Mouse (Mus musculus) hindbrain, embryonic 11.5 days (tissue): Measurements from ENCODE around the gene Gm21970. TPM values are rescaled to one million over a fixed set of nuclear protein-coding genes. Genes with fewer than 3 reads are reported as not detected.
A peak's percentile ranks its signal among the peaks of the same experiment; 100 is the strongest.

Experiments used
- ATAC-seq: fragments of 200-750 bp; cut with Nextera tagmentation; 2 replicates; pipeline ENCODE4 v1.8.0; 2017; ENCODE audit warnings: mild to moderate bottlenecking, moderate TSS enrichment, moderate library complexity; ENCODE audit not compliant: low FRiP score
- DNase-seq: peaks from one replicate; pipeline ENCODE4 v3.0.0-alpha.2; 2015; ENCODE audit warnings: low spot score
- H3K27ac ChIP-seq: fragments of 300-500 bp; sonication (generic); 2 replicates; pipeline ENCODE4 v1.5.1; 2014; ENCODE audit warnings: mild to moderate bottlenecking, low read depth, low read length
- H3K27me3 ChIP-seq: fragments of 300-500 bp; sonication (generic); 2 replicates; pipeline ENCODE4 v1.6.1; 2014; ENCODE audit warnings: mild to moderate bottlenecking, low read length, moderate library complexity, mixed read lengths; ENCODE audit not compliant: control insufficient read depth, insufficient read depth
- H3K36me3 ChIP-seq: fragments of 300-500 bp; sonication (generic); 2 replicates; pipeline ENCODE4 v1.6.1; 2014; ENCODE audit warnings: mild to moderate bottlenecking, low read length, moderate library complexity, mixed read lengths; ENCODE audit not compliant: control insufficient read depth, insufficient read depth
- H3K4me1 ChIP-seq: fragments of 300-500 bp; sonication (generic); replicated peaks from 2 replicates; pipeline ENCODE4 v1.6.1; 2014; ENCODE audit warnings: low read length, mixed read lengths; ENCODE audit not compliant: control insufficient read depth, insufficient read depth
- H3K4me2 ChIP-seq: fragments of 300-500 bp; sonication (generic); replicated peaks from 2 replicates; pipeline ENCODE4 v1.6.1; 2014; ENCODE audit warnings: mild to moderate bottlenecking, low read depth, low read length
- H3K4me3 ChIP-seq: fragments of 300-500 bp; sonication (generic); 2 replicates; pipeline ENCODE4 v1.5.1; 2014; ENCODE audit warnings: low read depth, low read length
- H3K9ac ChIP-seq: fragments of 300-500 bp; sonication (generic); 2 replicates; pipeline ENCODE4 v1.6.1; 2014; ENCODE audit warnings: low read depth, low read length
- H3K9me3 ChIP-seq: fragments of 300-500 bp; sonication (generic); 2 replicates; pipeline ENCODE4 v1.6.1; 2016; ENCODE audit warnings: low read length; ENCODE audit not compliant: control insufficient read depth
- WGBS: fragments of 180-500 bp; shearing (Covaris S2); extraction: QIAGEN DNeasy Blood & Tissue Kit; methylation state at CpG from one replicate; pipeline ENCODE4 v1.1.7; 2014; 5-methylcytosine and 5-hydroxymethylcytosine counted together
- polyA plus RNA-seq: library from polyadenylated mRNA; unstranded; fragments of >200 nt; fragmentation: Nextera tagmentation; extraction: Ambion mirVana; gene quantifications from 2 replicates; pipeline ENCODE4 v1.2.1, GENCODE M21; 2014

Gene Gm21970
- polyA plus RNA-seq, 1 experiment from 2014 or later, result not detected

DNA sequence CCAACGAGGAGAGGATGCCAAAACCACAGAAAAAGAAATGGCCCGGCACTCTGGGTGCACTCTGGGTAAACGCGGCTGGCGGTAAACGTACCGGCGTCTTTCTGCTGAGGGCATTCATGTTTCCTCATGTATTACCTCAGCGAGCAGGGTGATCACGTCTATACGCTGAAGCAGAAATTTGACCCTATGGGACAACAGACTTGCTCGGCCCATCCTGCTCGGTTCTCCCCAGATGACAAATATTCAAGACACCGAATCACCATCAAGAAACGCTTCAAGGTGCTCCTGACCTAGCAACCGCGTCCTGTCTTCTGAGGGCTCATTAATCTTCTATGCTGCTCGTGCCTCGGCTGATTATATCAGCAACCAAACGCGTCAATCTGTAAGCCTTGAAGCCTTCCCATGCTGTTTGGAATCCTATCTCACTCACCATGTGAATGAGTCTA is 66.8 kb downstream of the Gm21970 start:
- H3K27ac ChIP-seq, result no peak overlapping the region
- 78% methylated on average over 21 of the region's 21 CpGs for WGBS
- no peak overlapping the region for H3K4me3 ChIP-seq
- H3K4me1 ChIP-seq, result no peaks in the 10 kb centered on the region
- no peaks in the 10 kb centered on the region for H3K27me3 ChIP-seq
- no peak for ATAC-seq
- no peak overlapping the region for H3K4me2 ChIP-seq
- no peaks in the 10 kb centered on the region for H3K9me3 ChIP-seq
- no peak overlapping the region for H3K9ac ChIP-seq
- DNase-seq, result no peak
- H3K36me3 ChIP-seq, result no peaks in the 10 kb centered on the region

DNA sequence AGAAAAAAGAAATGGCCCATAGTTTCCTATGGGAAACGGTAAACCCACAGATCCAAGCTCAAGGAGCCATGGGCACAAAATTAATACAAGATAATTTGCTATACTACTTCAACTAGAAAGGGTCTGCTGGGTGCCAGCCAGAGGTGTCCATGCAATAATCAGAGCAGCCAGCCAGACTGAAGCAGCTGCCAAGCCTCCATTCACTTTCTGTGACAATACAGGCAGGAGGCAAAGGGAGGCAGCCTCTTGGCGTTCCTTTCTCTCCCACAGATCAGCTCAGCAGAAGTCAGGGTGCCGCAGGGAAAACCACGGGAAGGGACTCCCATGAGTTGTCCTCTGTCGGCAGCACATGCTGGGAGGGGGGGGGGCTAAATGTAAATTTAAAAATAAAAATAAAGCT is 67.5 kb downstream of the Gm21970 start:
- H3K36me3 ChIP-seq, result no peaks in the 10 kb centered on the region
- H3K4me1 ChIP-seq, result no peaks in the 10 kb centered on the region
- no peak overlapping the region for H3K4me3 ChIP-seq
- 60% methylated on average over 5 of the region's 5 CpGs for WGBS
- H3K27ac ChIP-seq, result no peak overlapping the region
- H3K9ac ChIP-seq, result no peak overlapping the region
- no peaks in the 10 kb centered on the region for H3K9me3 ChIP-seq
- H3K4me2 ChIP-seq, result no peak overlapping the region
- ATAC-seq, result no peak
- DNase-seq, result no peak
- no peaks in the 10 kb centered on the region for H3K27me3 ChIP-seq

DNA sequence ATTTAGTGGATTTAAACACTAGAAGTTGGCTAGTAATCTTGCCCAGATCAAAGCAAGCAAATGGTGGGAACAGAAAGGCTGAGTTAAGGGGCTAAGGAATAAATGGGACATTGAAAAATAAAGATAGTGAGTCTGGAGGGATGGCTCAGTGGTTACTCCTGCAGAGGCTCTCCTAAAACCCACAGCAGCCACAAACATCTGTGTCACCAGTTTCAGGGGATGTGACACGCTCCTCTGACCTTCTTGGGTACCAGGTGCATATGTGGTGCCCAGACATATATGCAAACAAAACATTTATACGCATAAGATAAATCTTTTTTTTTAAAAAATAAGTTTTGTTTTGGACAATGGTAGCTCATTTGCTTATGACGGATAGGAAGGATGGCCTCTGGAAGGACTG is 67.9 kb downstream of the Gm21970 start:
- H3K9me3 ChIP-seq, result no peaks in the 10 kb centered on the region
- H3K4me1 ChIP-seq, result no peaks in the 10 kb centered on the region
- no peak overlapping the region for H3K4me3 ChIP-seq
- H3K27me3 ChIP-seq, result no peaks in the 10 kb centered on the region
- no peak for ATAC-seq
- no peaks in the 10 kb centered on the region for H3K36me3 ChIP-seq
- H3K4me2 ChIP-seq, result no peak overlapping the region
- H3K27ac ChIP-seq, result no peak overlapping the region
- no peak for DNase-seq
- H3K9ac ChIP-seq, result no peak overlapping the region
- 90% methylated on average over 3 of the region's 3 CpGs for WGBS

DNA sequence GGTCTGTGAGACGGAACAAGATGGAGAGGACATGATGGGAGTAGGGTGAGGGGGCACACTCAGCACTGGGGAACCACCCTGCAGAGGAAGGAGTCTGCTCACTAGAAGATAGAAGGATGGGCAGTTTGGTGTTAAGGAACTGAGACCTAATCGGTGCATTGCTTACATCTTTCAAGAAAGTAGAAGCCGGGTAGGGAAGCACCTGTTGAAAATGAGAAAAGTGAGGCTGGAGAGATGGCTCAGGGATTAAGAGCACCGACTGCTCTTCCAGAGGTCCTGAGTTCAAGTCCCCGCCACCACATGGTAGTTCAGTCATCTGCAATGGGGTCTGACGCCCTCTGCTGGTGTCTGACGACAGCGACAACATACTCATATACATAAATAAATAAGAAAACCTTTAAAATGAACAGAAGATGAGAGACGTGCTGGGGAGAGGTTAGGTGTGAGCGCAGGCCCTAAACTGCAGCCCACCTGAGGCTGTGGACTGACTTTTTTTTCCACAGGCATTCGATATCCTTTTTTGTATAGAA is 68.4 kb downstream of the Gm21970 start:
- H3K9ac ChIP-seq, result no peak overlapping the region
- WGBS, result 68% methylated on average over 11 of the region's 11 CpGs
- no peak overlapping the region for H3K4me2 ChIP-seq
- H3K27me3 ChIP-seq, result no peaks in the 10 kb centered on the region
- DNase-seq (no peak), ATAC-seq (no peak)
- H3K27ac ChIP-seq, result no peak overlapping the region
- H3K36me3 ChIP-seq, result no peaks in the 10 kb centered on the region
- no peaks in the 10 kb centered on the region for H3K4me1 ChIP-seq
- H3K9me3 ChIP-seq, result no peaks in the 10 kb centered on the region
- H3K4me3 ChIP-seq, result no peak overlapping the region

DNA sequence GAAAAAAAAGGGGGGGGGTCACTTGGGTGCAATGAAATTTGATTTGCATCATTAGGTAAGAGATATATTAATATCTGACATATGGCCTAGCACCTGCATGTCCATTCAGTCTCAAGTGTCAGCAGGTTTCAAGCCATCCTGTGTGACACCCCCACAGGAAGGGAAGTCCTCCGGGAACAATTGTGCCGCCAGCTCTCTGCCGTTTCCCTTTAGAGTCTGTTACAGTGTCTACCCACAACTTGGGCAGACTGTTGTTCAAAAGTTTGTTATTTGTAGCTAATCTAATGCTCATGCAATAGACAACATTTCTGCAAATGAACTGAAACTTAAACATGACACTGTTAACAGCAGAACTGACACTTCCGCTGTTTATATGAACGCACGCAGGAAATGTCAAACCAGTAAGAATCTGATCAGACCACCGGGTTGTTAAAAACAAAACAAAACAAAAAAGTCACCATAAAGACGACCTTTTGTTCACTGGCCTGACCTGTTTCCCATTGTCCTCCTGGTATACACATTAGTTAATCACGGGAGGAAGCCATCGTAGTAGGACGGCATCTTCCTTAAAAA is 69.6 kb downstream of the Gm21970 start:
- Histone ChIP-seq H3K27ac (no peak overlapping the region), H3K36me3 (no peaks in the 10 kb centered on the region), H3K4me3 (no peak overlapping the region), H3K9me3 (no peaks in the 10 kb centered on the region), H3K4me2 (no peak overlapping the region), H3K27me3 (no peaks in the 10 kb centered on the region), H3K4me1 (0 out of 2 replicates have a peak, but pooled peaks cover 2% of the 10 kb centered on the region), H3K9ac (no peak overlapping the region)
- ATAC-seq (no peak), DNase-seq (no peak)
- 74% methylated on average over 11 of the region's 11 CpGs for WGBS

DNA sequence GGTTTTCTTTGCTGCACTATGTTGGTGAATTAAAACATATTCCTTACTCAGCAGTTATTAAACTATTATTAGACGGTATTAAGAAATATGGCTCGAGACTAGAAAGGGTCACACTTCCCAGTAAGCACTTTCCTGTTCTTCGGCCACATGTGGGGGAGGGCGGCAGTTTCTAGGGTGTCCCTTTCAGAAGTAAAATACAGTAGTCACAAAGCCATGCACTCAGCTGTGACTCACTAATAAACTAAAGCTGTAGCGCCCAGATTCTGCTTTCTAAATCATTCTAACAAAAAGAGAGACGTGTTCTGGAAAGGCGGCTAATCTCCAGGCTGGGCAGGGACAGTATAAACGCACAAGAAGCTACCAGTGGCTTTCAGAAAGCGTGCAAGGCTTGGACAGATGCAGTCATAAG is 70.3 kb downstream of the Gm21970 start:
- H3K27me3 ChIP-seq, result no peaks in the 10 kb centered on the region
- no peak overlapping the region for H3K4me2 ChIP-seq
- ATAC-seq, result no peak
- H3K27ac ChIP-seq, result no peak overlapping the region
- DNase-seq, result no peak
- no peak overlapping the region for H3K4me3 ChIP-seq
- no peaks in the 10 kb centered on the region for H3K9me3 ChIP-seq
- H3K9ac ChIP-seq, result no peak overlapping the region
- peaks cover 2% of the 10 kb centered on the region; the same call in 1 of the 2 replicates for H3K4me1 ChIP-seq
- WGBS, result 64% methylated on average over 9 of the region's 9 CpGs
- no peaks in the 10 kb centered on the region for H3K36me3 ChIP-seq

DNA sequence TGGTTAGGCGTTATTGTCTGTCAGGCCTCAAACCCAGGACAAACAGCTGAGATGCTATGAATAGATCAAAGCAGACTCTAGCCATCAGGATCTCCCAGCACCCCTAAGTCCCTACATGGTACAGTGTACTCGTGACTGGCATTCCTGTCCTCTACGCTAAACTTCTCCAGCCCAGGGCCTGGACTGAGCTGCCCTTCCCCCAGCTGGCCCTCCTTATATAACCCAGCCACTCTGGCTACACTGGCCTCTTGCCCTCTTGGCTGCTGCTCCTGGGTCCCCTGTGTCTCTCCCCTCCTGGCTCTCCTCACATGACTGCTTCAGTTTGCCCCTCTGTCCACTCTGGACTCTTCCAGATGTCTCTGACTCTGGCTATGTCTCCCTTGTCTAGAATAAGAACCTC is 71.1 kb downstream of the Gm21970 start:
- no peaks in the 10 kb centered on the region for H3K27me3 ChIP-seq
- H3K4me3 ChIP-seq, result no peak overlapping the region
- H3K4me2 ChIP-seq, result no peak overlapping the region
- H3K9me3 ChIP-seq, result no peaks in the 10 kb centered on the region
- 74% methylated on average over 3 of the region's 3 CpGs for WGBS
- H3K36me3 ChIP-seq, result no peaks in the 10 kb centered on the region
- no peak overlapping the region for H3K9ac ChIP-seq
- DNase-seq (no peak), ATAC-seq (no peak)
- H3K27ac ChIP-seq, result no peak overlapping the region
- peaks cover 2% of the 10 kb centered on the region; the same call in 1 of the 2 replicates for H3K4me1 ChIP-seq

DNA sequence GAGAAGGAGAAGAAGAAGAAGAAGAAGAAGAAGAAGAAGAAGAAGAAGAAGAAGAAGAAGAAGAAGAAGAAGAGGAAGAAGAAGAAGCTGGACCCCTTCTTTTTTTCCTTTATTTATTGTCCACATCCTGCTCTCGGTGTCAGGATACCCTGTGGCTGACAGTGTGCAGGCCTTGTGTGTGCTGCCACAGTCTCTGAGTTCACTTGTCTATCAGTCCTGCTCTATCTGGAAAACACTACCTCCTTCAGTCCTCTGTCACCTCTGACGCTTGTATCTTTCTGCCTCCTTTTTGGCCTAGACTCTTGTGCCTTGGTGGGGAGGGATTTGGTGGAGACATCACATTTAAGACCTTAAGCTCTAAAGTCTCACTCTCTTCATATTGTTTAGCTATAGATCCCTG is 71.9 kb downstream of the Gm21970 start:
- no peaks in the 10 kb centered on the region for H3K9me3 ChIP-seq
- ATAC-seq (no peak), DNase-seq (no peak)
- peaks cover 2% of the 10 kb centered on the region; the same call in 1 of the 2 replicates for H3K4me1 ChIP-seq
- 85% methylated on average over 2 of the region's 2 CpGs for WGBS
- H3K9ac ChIP-seq, result no peak overlapping the region
- no peaks in the 10 kb centered on the region for H3K36me3 ChIP-seq
- H3K4me3 ChIP-seq, result no peak overlapping the region
- no peak overlapping the region for H3K27ac ChIP-seq
- no peaks in the 10 kb centered on the region for H3K27me3 ChIP-seq
- no peak overlapping the region for H3K4me2 ChIP-seq

DNA sequence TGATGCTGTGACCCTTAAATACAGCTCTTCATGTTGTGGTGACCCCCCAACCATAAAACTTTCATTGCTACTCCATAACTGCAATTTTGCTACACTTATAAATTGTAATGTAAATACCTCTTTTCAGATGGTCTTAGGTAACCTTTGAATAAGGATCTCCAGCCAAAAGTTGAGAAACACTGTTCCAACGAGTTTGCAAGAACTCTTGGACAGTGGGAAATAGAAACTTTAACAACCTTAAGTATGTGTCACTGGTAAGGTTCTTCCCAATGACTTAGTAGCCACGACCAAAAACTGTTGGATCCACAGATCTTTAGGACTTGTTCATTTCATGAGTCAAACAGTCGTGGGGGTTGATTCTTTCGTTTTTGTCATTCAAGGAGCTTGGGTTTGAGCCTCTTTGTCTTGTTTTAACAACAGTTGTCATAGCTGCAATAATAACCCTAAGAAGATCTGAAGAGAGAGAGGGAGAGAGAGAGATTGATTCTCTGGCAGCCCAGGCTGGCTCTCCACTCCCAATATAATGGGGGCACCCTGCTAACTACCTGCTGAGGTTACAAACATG is 72.4 kb downstream of the Gm21970 start:
- Histone ChIP-seq H3K9me3 (no peaks in the 10 kb centered on the region), H3K4me2 (peak overlapping the region; percentile 85), H3K4me3 (peak overlapping the region; percentile 53), H3K4me1 (peaks cover 2% of the 10 kb centered on the region; the same call in 1 of the 2 replicates), H3K27me3 (no peaks in the 10 kb centered on the region), H3K36me3 (no peaks in the 10 kb centered on the region), H3K9ac (peak overlapping the region; percentile 42; the same call in 1 of the 2 replicates), H3K27ac (no peak overlapping the region)
- ATAC-seq (0 out of 2 replicates have a peak, but pooled peaks have one; percentile 1), DNase-seq (no peak)
- 80% methylated on average over 4 of the region's 4 CpGs for WGBS
